Mouse (Mus musculus): ENCODE results near the gene Gpr1. TPM values are rescaled to one million over a fixed set of nuclear protein-coding genes. Genes with fewer than 3 reads are reported as not detected.
"Not testable (repeated sequence)": the region's sequence is repeated elsewhere in the genome, so short reads cannot be mapped to it uniquely, and the experiment has no call there.

The Gpr1 gene
- total RNA-seq, 2 experiments from 2014 or later: not detected

- ATAC-seq (replicated peaks; ENCODE audit: low FRiP score, low TSS enrichment, poor library complexity, severe bottlenecking): no peak
These were observed 11.5 kb upstream of the Gpr1 start for GRCm38 (mm10) chr1:63225890-63226289.

- ATAC-seq (replicated peaks; ENCODE audit: low FRiP score, low TSS enrichment, poor library complexity, severe bottlenecking): no peak
These were observed 10.7 kb upstream of the Gpr1 start for GRCm38 (mm10) chr1:63225009-63225408.

- ATAC-seq (replicated peaks; ENCODE audit: low FRiP score, low TSS enrichment, poor library complexity, severe bottlenecking): no peak
These were observed 4.9 kb upstream of the Gpr1 start for GRCm38 (mm10) chr1:63219277-63219676.

- no peak for ATAC-seq (replicated peaks; ENCODE audit: low FRiP score, low TSS enrichment, poor library complexity, severe bottlenecking)
These were observed 288 bp upstream of the Gpr1 start for GRCm38 (mm10) chr1:63214631-63215030.

GRCm38 (mm10) chr1:63213478-63214270 is 669 bp downstream of the Gpr1 start:
- ATAC-seq (replicated peaks; ENCODE audit: low FRiP score, low TSS enrichment, poor library complexity, severe bottlenecking): no peak

- ATAC-seq (replicated peaks; ENCODE audit: low FRiP score, low TSS enrichment, poor library complexity, severe bottlenecking): no peak
These were observed 4.3 kb downstream of the Gpr1 start for GRCm38 (mm10) chr1:63209861-63210529.

- ATAC-seq (replicated peaks; ENCODE audit: low FRiP score, low TSS enrichment, poor library complexity, severe bottlenecking): no peak
These were observed 6.7 kb downstream of the Gpr1 start for GRCm38 (mm10) chr1:63207607-63208006.

- ATAC-seq (replicated peaks; ENCODE audit: low FRiP score, low TSS enrichment, poor library complexity, severe bottlenecking): no peak
These were observed 9.5 kb downstream of the Gpr1 start for GRCm38 (mm10) chr1:63204660-63205394.

- no peak for ATAC-seq (replicated peaks; ENCODE audit: low FRiP score, low TSS enrichment, poor library complexity, severe bottlenecking)
These were observed 10.2 kb downstream of the Gpr1 start for GRCm38 (mm10) chr1:63203950-63204659.

GRCm38 (mm10) chr1:63203471-63203870 is 10.9 kb downstream of the Gpr1 start:
- no peak for ATAC-seq (replicated peaks; ENCODE audit: low FRiP score, low TSS enrichment, poor library complexity, severe bottlenecking)

- no peak for ATAC-seq (replicated peaks; ENCODE audit: low FRiP score, low TSS enrichment, poor library complexity, severe bottlenecking)
These were observed 12.7 kb downstream of the Gpr1 start for GRCm38 (mm10) chr1:63201672-63202071.

GRCm38 (mm10) chr1:63200322-63200721 is 14.0 kb downstream of the Gpr1 start:
- no peak for ATAC-seq (replicated peaks; ENCODE audit: low FRiP score, low TSS enrichment, poor library complexity, severe bottlenecking)

GRCm38 (mm10) chr1:63199387-63199786 is 15.0 kb downstream of the Gpr1 start:
- no peak for ATAC-seq (replicated peaks; ENCODE audit: low FRiP score, low TSS enrichment, poor library complexity, severe bottlenecking)

- ATAC-seq (replicated peaks; ENCODE audit: low FRiP score, low TSS enrichment, poor library complexity, severe bottlenecking): no peak
These were observed 18.4 kb downstream of the Gpr1 start for GRCm38 (mm10) chr1:63195848-63196512.

GRCm38 (mm10) chr1:63192306-63193065 is 21.9 kb downstream of the Gpr1 start:
- no peak for ATAC-seq (replicated peaks; ENCODE audit: low FRiP score, low TSS enrichment, poor library complexity, severe bottlenecking)

GRCm38 (mm10) chr1:63190851-63191250 is 23.5 kb downstream of the Gpr1 start:
- no peak for ATAC-seq (replicated peaks; ENCODE audit: low FRiP score, low TSS enrichment, poor library complexity, severe bottlenecking)

- no peak for ATAC-seq (replicated peaks; ENCODE audit: low FRiP score, low TSS enrichment, poor library complexity, severe bottlenecking)
These were observed 25.8 kb downstream of the Gpr1 start for GRCm38 (mm10) chr1:63188536-63188935.

- ATAC-seq (replicated peaks; ENCODE audit: low FRiP score, low TSS enrichment, poor library complexity, severe bottlenecking): not testable (repeated sequence)
These were observed 28.9 kb downstream of the Gpr1 start for GRCm38 (mm10) chr1:63185430-63185829.

Measured in megakaryocyte-erythroid progenitor cell, adult 5-6 weeks (primary cell).